Mouse (Mus musculus) intestine, embryonic 16.5 days (tissue): ENCODE data around the gene Cdc5l. TPM values are rescaled to one million over a fixed set of nuclear protein-coding genes. Genes with fewer than 3 reads are reported as not detected.

Source experiments
- ATAC-seq: fragments of 200-750 bp; cut with Nextera tagmentation; 2 replicates; pipeline ENCODE4 v1.8.0; 2017; ENCODE audit warnings: moderate TSS enrichment, moderate library complexity
- H3K27ac ChIP-seq: fragments of 300-500 bp; sonication (generic); 2 replicates; pipeline ENCODE4 v1.5.1; 2014; ENCODE audit warnings: mild to moderate bottlenecking, low read length
- H3K27me3 ChIP-seq: fragments of 300-500 bp; sonication (generic); replicated peaks from 2 replicates; pipeline ENCODE4 v1.6.1; 2014; ENCODE audit warnings: low read length, control low read depth, mixed read lengths; ENCODE audit not compliant: control insufficient read depth, insufficient read depth
- H3K36me3 ChIP-seq: fragments of 300-500 bp; sonication (generic); 2 replicates; pipeline ENCODE4 v1.6.1; 2014; ENCODE audit warnings: low read length, control low read depth; ENCODE audit not compliant: control insufficient read depth, insufficient read depth
- H3K4me1 ChIP-seq: fragments of 300-500 bp; sonication (generic); 2 replicates; pipeline ENCODE4 v1.6.1; 2014; ENCODE audit warnings: low read length, control low read depth, mixed read lengths; ENCODE audit not compliant: control insufficient read depth, insufficient read depth
- H3K4me2 ChIP-seq: fragments of 300-500 bp; sonication (generic); 2 replicates; pipeline ENCODE4 v1.6.1; 2014; ENCODE audit warnings: low read depth, low read length, control low read depth
- H3K4me3 ChIP-seq: fragments of 300-500 bp; sonication (generic); 2 replicates; pipeline ENCODE4 v1.5.1; 2014; ENCODE audit warnings: mild to moderate bottlenecking, low read length
- H3K9ac ChIP-seq: fragments of 300-500 bp; sonication (generic); 2 replicates; pipeline ENCODE4 v1.6.1; 2014; ENCODE audit warnings: low read depth, low read length
- H3K9me3 ChIP-seq: fragments of 300-500 bp; sonication (generic); 2 replicates; pipeline ENCODE4 v1.6.1; 2016; ENCODE audit warnings: low read length, control low read depth; ENCODE audit not compliant: control insufficient read depth
- WGBS: fragments of 180-500 bp; shearing (Covaris S2); extraction: QIAGEN DNeasy Blood & Tissue Kit; methylation state at CpG from one replicate; pipeline ENCODE4 v1.1.7; 2014; 5-methylcytosine and 5-hydroxymethylcytosine counted together
- polyA plus RNA-seq: library from polyadenylated mRNA; unstranded; fragments of >200 nt; fragmentation: Nextera tagmentation; extraction: Ambion mirVana; gene quantifications from 2 replicates; pipeline ENCODE4 v1.2.1, GENCODE M21; 2015

The Cdc5l gene
- polyA plus RNA-seq, 1 experiment from 2014 or later: 51.8 TPM

DNA sequence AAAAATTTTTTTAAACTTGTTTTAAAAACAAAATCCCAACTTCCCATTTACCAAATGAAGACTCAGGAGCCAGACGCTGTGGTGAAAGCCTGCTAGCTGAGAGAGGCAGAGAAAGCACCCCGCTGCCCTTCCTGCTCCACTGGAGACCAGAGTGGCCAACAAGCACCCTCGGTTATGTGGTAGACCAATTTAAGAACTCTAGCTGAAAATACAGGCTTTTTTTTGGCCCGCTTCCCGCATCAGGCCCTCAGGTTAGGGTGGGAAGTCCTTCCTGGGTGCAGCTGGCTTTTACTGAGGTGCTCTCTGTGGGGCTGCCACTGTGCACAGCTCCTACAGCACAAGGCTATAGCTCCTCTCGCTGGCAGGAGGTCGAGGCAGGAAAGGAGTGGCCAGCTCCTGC lies 46.6 kb downstream of the Cdc5l start:
- H3K4me1 ChIP-seq: no peaks in the 10 kb centered on the region
- H3K27me3 ChIP-seq: no peaks in the 10 kb centered on the region
- no peak overlapping the region for H3K4me2 ChIP-seq
- no peak overlapping the region for H3K4me3 ChIP-seq
- H3K27ac ChIP-seq: no peak overlapping the region
- H3K9me3 ChIP-seq: no peaks in the 10 kb centered on the region
- ATAC-seq: no peak
- no peak overlapping the region for H3K9ac ChIP-seq
- WGBS: 89% methylated on average over 7 of the region's 7 CpGs
- peaks cover 10% of the 10 kb centered on the region for H3K36me3 ChIP-seq

DNA sequence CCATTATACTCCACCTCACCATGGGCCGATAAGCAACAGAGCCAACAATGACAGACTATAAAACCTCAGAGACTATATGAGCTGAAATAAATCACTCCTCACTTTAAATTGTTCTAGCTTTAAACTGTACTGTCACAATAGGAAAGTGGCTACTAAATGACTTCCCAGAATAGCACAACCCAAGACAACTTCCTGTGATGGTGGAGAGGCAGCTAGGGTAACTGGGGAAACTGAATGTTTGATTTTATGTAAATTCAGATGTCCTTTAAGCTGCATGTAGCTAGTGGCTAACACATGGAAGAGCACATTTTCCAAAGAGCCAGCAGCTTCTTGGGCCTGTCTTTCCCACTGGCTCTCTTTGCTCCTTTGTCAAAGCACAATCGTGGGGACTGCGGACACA lies 50.2 kb downstream of the Cdc5l start:
- H3K9ac ChIP-seq: no peak overlapping the region

DNA sequence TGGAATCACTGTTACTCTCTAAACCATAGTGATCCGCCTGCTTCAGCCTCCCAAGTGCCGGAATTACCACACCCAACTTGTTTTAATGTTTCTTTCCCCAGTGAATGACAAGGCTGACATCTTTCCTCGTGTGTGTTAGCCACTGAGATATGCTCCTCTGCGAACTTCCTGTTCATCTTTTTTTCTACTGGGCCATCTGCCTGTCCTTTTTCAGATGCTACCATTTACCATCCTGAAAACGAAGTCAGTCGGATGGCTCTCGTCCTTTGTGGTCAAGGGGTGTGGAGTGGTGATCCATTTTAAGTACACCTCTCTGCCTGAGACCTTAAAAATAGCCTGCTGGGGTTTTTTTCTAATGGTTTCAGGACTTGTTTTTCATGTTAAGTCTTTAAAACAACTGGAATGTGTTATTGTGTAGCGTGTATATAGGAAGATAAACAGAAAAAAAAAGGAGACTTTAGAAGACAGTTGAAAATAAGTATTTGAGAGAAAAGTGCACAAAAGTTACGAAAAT lies 54.2 kb downstream of the Cdc5l start:
- H3K27ac ChIP-seq: no peak overlapping the region
- no peaks in the 10 kb centered on the region for H3K4me1 ChIP-seq
- no peak overlapping the region for H3K4me3 ChIP-seq
- H3K36me3 ChIP-seq: no peaks in the 10 kb centered on the region
- H3K9me3 ChIP-seq: no peaks in the 10 kb centered on the region
- H3K27me3 ChIP-seq: 0 out of 2 replicates have a peak, but pooled peaks cover 3% of the 10 kb centered on the region
- H3K9ac ChIP-seq: no peak overlapping the region
- WGBS: 85% methylated on average over 9 of the region's 9 CpGs
- no peak for ATAC-seq
- no peak overlapping the region for H3K4me2 ChIP-seq

More for the DNA sequence above, 50.2 kb downstream of the Cdc5l start:
- Histone ChIP-seq H3K9me3 (no peaks in the 10 kb centered on the region), H3K27me3 (no peaks in the 10 kb centered on the region), H3K4me3 (no peak overlapping the region), H3K36me3 (no peaks in the 10 kb centered on the region), H3K27ac (no peak overlapping the region), H3K4me2 (no peak overlapping the region), H3K4me1 (no peaks in the 10 kb centered on the region)
- WGBS: 87% methylated on average over 3 of the region's 3 CpGs
- no peak for ATAC-seq

DNA sequence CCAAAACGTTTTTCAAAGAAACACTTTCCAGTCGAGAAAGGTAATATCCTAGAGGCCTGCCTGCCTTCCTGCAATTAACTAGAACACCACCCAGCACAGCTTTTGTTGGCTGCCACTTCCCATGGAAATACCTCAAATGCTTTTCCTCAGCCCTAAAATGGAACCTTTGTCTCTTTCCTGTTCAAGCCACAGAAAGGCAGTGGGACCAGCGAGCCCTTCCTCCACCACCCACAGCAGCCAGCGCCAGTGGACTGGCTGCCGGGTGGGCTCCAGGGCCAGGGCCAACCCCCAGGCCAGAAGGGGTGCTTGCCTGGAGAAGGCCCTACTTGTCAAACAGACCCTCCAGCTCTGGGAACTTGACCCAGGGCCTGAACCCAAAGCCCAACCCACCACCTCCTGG lies 56.2 kb downstream of the Cdc5l start:
- Histone ChIP-seq H3K4me2 (no peak overlapping the region), H3K27ac (no peak overlapping the region), H3K9ac (no peak overlapping the region), H3K36me3 (no peaks in the 10 kb centered on the region), H3K9me3 (no peaks in the 10 kb centered on the region), H3K4me3 (no peak overlapping the region), H3K4me1 (no peaks in the 10 kb centered on the region), H3K27me3 (0 out of 2 replicates have a peak, but pooled peaks cover 6% of the 10 kb centered on the region)
- 42% methylated on average over 5 of the region's 5 CpGs for WGBS
- ATAC-seq: no peak

DNA sequence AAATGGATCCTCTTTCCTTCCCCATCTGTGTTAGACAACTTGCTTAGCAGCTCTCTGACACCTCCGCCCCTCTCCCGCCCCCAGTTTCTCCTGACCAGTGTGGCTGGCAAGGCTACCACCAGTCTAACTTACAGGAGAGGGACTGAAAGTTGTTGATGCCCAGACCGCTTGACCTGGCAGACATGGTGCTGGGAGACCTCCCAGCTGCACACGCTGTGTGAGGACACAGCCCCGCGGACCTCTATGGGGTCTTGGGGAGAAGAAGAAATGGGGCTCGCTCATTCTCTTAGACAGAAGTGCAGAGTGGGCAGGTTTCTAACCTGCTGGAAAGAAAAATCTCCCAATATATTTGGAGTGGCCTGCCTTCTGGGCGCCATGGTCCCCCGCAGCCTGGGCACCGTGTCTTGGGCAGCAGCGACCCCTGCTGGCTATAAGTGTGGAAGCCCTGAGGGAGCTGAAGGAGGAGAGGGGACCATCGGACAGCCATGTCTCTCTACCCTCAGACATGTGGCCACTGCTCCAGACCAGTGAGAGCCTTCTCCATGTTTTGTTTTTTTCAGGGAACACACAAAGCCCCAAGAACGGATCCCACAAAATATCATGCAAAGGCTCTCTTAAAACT lies 59.4 kb downstream of the Cdc5l start:
- no peaks in the 10 kb centered on the region for H3K9me3 ChIP-seq
- H3K27ac ChIP-seq: no peak overlapping the region
- H3K4me2 ChIP-seq: no peak overlapping the region
- 27% methylated on average over 13 of the region's 13 CpGs for WGBS
- no peak overlapping the region for H3K9ac ChIP-seq
- no peaks in the 10 kb centered on the region for H3K4me1 ChIP-seq
- H3K4me3 ChIP-seq: no peak overlapping the region
- H3K36me3 ChIP-seq: no peaks in the 10 kb centered on the region
- 0 out of 2 replicates have a peak, but pooled peaks cover 6% of the 10 kb centered on the region for H3K27me3 ChIP-seq
- peak; percentile 76; the same call in 1 of the 2 replicates for ATAC-seq

DNA sequence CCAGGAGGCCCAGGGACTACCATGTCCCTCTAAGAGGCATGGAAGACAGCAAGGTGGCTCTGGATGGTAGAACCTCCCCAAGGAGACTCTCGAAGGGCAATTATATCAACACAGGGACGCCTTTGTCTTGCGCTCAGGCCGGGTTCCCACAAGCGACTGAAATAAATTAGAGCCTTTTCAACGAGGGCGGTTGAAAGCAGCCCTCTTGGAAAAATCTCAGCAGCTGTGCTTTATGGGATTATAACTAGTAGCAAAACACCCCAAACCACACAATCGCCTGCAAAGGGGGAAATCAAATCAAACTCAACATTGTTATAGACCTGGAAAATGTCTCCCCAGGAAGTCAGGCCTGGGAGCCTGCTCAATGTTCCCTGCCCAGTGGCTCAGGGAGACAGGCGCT lies 62.5 kb downstream of the Cdc5l start:
- 0 out of 2 replicates have a peak, but pooled peaks cover 6% of the 10 kb centered on the region for H3K27me3 ChIP-seq
- H3K36me3 ChIP-seq: no peaks in the 10 kb centered on the region
- H3K4me1 ChIP-seq: no peaks in the 10 kb centered on the region
- no peak for ATAC-seq
- no peak overlapping the region for H3K9ac ChIP-seq
- no peak overlapping the region for H3K27ac ChIP-seq
- 48% methylated on average over 9 of the region's 9 CpGs for WGBS
- no peak overlapping the region for H3K4me3 ChIP-seq
- H3K4me2 ChIP-seq: no peak overlapping the region
- H3K9me3 ChIP-seq: no peaks in the 10 kb centered on the region

DNA sequence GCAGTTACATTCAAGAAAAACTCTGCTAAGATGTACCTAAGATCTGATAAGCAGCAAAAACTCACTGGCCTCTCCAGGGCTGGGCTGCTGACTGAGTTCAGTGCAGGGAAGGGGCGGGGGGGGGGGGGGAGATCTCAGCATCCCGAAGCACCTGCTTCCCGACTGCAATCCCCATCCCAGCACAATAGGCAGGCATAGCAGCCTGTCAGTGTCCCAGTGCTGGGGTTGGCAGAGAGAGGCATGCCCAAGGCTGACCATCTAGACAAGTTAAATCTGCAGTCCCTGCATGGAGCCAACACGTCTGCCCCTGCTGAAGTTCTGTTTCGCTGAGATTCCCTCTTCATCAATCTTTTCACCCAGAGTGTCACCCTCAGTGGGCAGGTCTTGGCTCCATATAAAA lies 63.0 kb downstream of the Cdc5l start:
- Histone ChIP-seq H3K9me3 (no peaks in the 10 kb centered on the region), H3K27ac (no peak overlapping the region), H3K4me1 (no peaks in the 10 kb centered on the region), H3K9ac (no peak overlapping the region), H3K4me2 (no peak overlapping the region), H3K36me3 (no peaks in the 10 kb centered on the region), H3K4me3 (no peak overlapping the region), H3K27me3 (0 out of 2 replicates have a peak, but pooled peaks cover 2% of the 10 kb centered on the region)
- ATAC-seq: no peak
- 40% methylated on average over 4 of the region's 5 CpGs for WGBS

DNA sequence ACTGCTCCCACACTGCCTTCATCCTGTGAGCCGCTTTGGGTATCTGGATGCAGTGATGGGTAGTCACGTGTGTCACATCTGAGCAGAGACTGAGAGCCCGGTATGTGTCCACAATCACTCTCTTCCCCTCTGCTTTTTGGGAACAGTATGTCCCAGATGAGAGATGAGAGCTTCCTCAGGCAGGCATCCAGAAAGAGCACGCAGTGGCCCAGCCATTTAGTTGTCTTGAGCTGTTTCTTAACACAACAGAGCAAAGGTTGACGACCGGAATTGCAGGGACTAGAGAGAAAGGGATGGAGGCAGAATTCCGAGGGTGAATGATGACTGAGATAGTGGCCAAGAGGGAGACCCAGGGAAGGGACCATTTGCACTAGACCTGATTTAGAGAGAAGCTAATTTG lies 68.7 kb downstream of the Cdc5l start:
- no peak overlapping the region for H3K9ac ChIP-seq
- H3K4me3 ChIP-seq: no peak overlapping the region
- no peaks in the 10 kb centered on the region for H3K36me3 ChIP-seq
- WGBS: 63% methylated on average over 7 of the region's 7 CpGs
- H3K27ac ChIP-seq: no peak overlapping the region
- H3K9me3 ChIP-seq: no peaks in the 10 kb centered on the region
- H3K4me1 ChIP-seq: no peaks in the 10 kb centered on the region
- ATAC-seq: no peak
- H3K27me3 ChIP-seq: no peaks in the 10 kb centered on the region
- H3K4me2 ChIP-seq: no peak overlapping the region

DNA sequence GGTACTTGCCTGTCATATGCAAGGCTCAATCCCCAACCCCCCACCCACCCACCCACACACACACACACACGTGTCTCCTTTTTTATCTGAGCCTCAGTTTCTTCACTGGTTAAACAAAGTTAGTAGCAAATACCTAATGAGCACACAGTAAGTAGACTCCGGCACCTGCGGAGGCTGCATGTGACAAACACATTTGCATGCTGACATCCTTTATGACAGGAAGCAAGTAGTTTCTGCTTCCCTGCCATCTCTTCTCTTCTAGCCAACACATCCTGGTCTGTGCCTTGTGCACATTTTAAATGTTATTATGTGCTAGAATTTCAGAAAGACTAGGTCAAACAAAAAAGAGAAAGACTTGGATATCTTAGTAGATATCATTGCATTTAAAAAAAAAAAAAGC lies 72.6 kb downstream of the Cdc5l start:
- H3K27ac ChIP-seq: no peak overlapping the region
- H3K4me1 ChIP-seq: no peaks in the 10 kb centered on the region
- no peaks in the 10 kb centered on the region for H3K9me3 ChIP-seq
- no peak overlapping the region for H3K4me3 ChIP-seq
- ATAC-seq: no peak
- H3K4me2 ChIP-seq: no peak overlapping the region
- 90% methylated on average over 3 of the region's 3 CpGs for WGBS
- no peaks in the 10 kb centered on the region for H3K27me3 ChIP-seq
- H3K9ac ChIP-seq: no peak overlapping the region
- no peaks in the 10 kb centered on the region for H3K36me3 ChIP-seq

DNA sequence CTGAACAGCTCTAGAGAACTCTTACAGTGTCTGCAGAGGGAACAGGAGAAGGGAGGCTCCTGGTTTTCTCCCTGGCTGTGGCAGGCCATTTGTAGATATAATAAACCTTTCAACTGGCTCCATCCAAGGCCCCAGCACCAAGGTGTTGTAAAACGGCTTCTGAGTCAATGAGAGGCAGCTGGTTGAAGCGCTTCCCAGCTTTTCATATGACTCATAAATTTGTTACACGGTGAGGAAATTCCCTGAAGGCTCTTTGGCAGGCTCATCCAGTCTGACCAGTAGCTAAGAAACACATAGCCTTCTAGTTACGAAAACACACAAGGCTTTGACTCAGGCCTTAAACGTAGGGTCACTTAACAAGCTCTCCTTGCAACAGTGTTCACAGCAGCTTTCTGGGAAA lies 74.1 kb downstream of the Cdc5l start:
- Histone ChIP-seq H3K36me3 (no peaks in the 10 kb centered on the region), H3K27me3 (no peaks in the 10 kb centered on the region), H3K4me1 (no peaks in the 10 kb centered on the region), H3K27ac (no peak overlapping the region; the same call in 1 of the 2 replicates), H3K9me3 (no peaks in the 10 kb centered on the region), H3K9ac (no peak overlapping the region), H3K4me2 (no peak overlapping the region), H3K4me3 (no peak overlapping the region)
- ATAC-seq: peak; percentile 80
- 27% methylated on average over 5 of the region's 5 CpGs for WGBS
